Mouse (Mus musculus) brain, embryonic 14.5 days (tissue): ENCODE results near the gene Stard10.

ENCODE experiments used
- CTCF ChIP-seq: fragments of 200-500 bp; IDR thresholded peaks from 2 replicates; pipeline ENCODE4 v1.5.1; 2012; ENCODE audit warnings: inconsistent platforms, mild to moderate bottlenecking, moderate library complexity, borderline replicate concordance; ENCODE audit not compliant: insufficient read depth, insufficient read length; ENCODE audit errors: extremely low read depth
- POLR2A ChIP-seq: fragments of 200-500 bp; IDR thresholded peaks from 2 replicates; pipeline ENCODE4 v1.6.1; 2012; ENCODE audit warnings: mild to moderate bottlenecking, inconsistent platforms, borderline replicate concordance; ENCODE audit not compliant: poor library complexity, insufficient read depth, insufficient read length, severe bottlenecking; ENCODE audit errors: extremely low read depth

GRCm38 (mm10) chr7:101330841-101331173 is 13.9 kb downstream of the Stard10 start:
- TF ChIP-seq POLR2A (no peak), CTCF (no peak)
